Mouse (Mus musculus) retina, postnatal 7 days (tissue): ENCODE data around the gene Colgalt1.
A peak's percentile ranks its signal among the peaks of the same experiment; 100 is the strongest.

ENCODE experiments used
- DNase-seq: peaks from one replicate; pipeline ENCODE4 v3.0.0-alpha.2; 2012; ENCODE audit warnings: low read depth, low spot score

Gene Colgalt1

GRCm38 (mm10) chr8:71668220-71668975, 57.6 kb downstream of the Colgalt1 start:
- DNase-seq = no peak

- no peak for DNase-seq
Observed at GRCm38 (mm10) chr8:71670198-71670597, 59.4 kb downstream of the Colgalt1 start.

- DNase-seq = peak; percentile 74
Observed at GRCm38 (mm10) chr8:71670621-71671548, 60.1 kb downstream of the Colgalt1 start.

- peak; percentile 85 for DNase-seq
Observed at GRCm38 (mm10) chr8:71671549-71671965, 60.8 kb downstream of the Colgalt1 start, which contains the start of gene Unc13a. Gene Unc13a, minus strand, starts transcription at chr8:71671757.

GRCm38 (mm10) chr8:71672168-71672735, 61.5 kb downstream of the Colgalt1 start:
- no peak for DNase-seq

GRCm38 (mm10) chr8:71674071-71674470, 63.3 kb downstream of the Colgalt1 start:
- DNase-seq = no peak
